Mouse (Mus musculus) ovary, postnatal 10 days (tissue): Measurements from ENCODE around the gene Gp1ba.
A peak's percentile ranks its signal among the peaks of the same experiment; 100 is the strongest.

Experiments used
- DNase-seq: peaks from one replicate; pipeline ENCODE4 v3.0.0; 2022; ENCODE audit warnings: low spot score

Gp1ba gene

GRCm38 (mm10) chr11:70629557-70629956 is 9.4 kb upstream of the Gp1ba start:
- DNase-seq: no peak

- no peak for DNase-seq
These were observed 8.8 kb upstream of the Gp1ba start for GRCm38 (mm10) chr11:70630129-70630528.

GRCm38 (mm10) chr11:70635601-70636000 is 3.3 kb upstream of the Gp1ba start:
- no peak for DNase-seq

GRCm38 (mm10) chr11:70637764-70638163 is 1.2 kb upstream of the Gp1ba start:
- DNase-seq: no peak

- DNase-seq: no peak
These were observed 629 bp upstream of the Gp1ba start for GRCm38 (mm10) chr11:70638293-70638692.

GRCm38 (mm10) chr11:70639976-70640375 is 1.1 kb downstream of the Gp1ba start:
- DNase-seq: no peak

GRCm38 (mm10) chr11:70641241-70641640 is 2.3 kb downstream of the Gp1ba start:
- no peak for DNase-seq

- DNase-seq: no peak
These were observed 4.1 kb downstream of the Gp1ba start for GRCm38 (mm10) chr11:70643051-70643450.

- DNase-seq: no peak
These were observed 5.7 kb downstream of the Gp1ba start for GRCm38 (mm10) chr11:70644564-70645103.

GRCm38 (mm10) chr11:70645461-70646258 is 6.7 kb downstream of the Gp1ba start:
- DNase-seq: no peak

GRCm38 (mm10) chr11:70646259-70646555 is 7.3 kb downstream of the Gp1ba start:
- no peak for DNase-seq

GRCm38 (mm10) chr11:70646691-70647650 is 8.0 kb downstream of the Gp1ba start, which contains the start of the genes Rnf167 and Slc25a11:
Gene Rnf167, plus strand, starts transcription at chr11:70647235.
Gene Slc25a11, minus strand, starts transcription at chr11:70647479.
- DNase-seq: peak; percentile 78

- no peak for DNase-seq
These were observed 8.9 kb downstream of the Gp1ba start for GRCm38 (mm10) chr11:70647716-70648420.

GRCm38 (mm10) chr11:70648512-70648911 is 9.6 kb downstream of the Gp1ba start:
- DNase-seq: no peak

- no peak for DNase-seq
These were observed 10.3 kb downstream of the Gp1ba start for GRCm38 (mm10) chr11:70649185-70649734.

- no peak for DNase-seq
These were observed 11.6 kb downstream of the Gp1ba start for GRCm38 (mm10) chr11:70650322-70651175.

GRCm38 (mm10) chr11:70651391-70651790 is 12.5 kb downstream of the Gp1ba start:
- DNase-seq: no peak

GRCm38 (mm10) chr11:70652029-70652883 is 13.3 kb downstream of the Gp1ba start:
- DNase-seq: no peak

- DNase-seq: no peak
These were observed 14.0 kb downstream of the Gp1ba start for GRCm38 (mm10) chr11:70652884-70653344.
